8 mouse cellular contexts compared by ENCODE assay signal in genomic region chr4:138304340-138305104, GRCm38 (mm10). TPM values are rescaled to one million over a fixed set of nuclear protein-coding genes. Genes with fewer than 3 reads are reported as not detected.
A peak's percentile ranks its signal among the peaks of the same experiment; 100 is the strongest.
DNase-seq lines count a peak whose midpoint lies in the region; ATAC-seq and TF ChIP-seq lines count a peak whose summit lies in the region.

Gene Ddost, plus strand, starts transcription at chr4:138304730.

- H3K9ac ChIP-seq in heart, embryonic 11.5 days (ENCODE audit: low read depth, low read length) = peak within 1 kb of the TSS; percentile 97
- peak within 1 kb of the TSS; percentile 99 for H3K9ac ChIP-seq in kidney, embryonic 16.5 days (replicated peaks; ENCODE audit: low read length)
- peak within 1 kb of the TSS; percentile 92 for H3K9ac ChIP-seq in liver, adult 2 months (ENCODE audit: low read depth, low read length)

- peak; percentile 97 for ATAC-seq in heart, embryonic 11.5 days (replicated peaks; ENCODE audit: insufficient number of reproducible peaks, low FRiP score, low TSS enrichment)
- ATAC-seq in kidney, embryonic 16.5 days (ENCODE audit: low FRiP score, low TSS enrichment) = peak; percentile 99

- H3K9me3 ChIP-seq in erythroblast, embryonic 14.5 days (ENCODE audit: control insufficient read depth, low read length) = peaks cover 3% of the 10 kb centered on the region; the same call in 1 of the 2 replicates
- H3K9me3 ChIP-seq in heart, embryonic 11.5 days (replicated peaks; ENCODE audit: control insufficient read depth, low read length) = no peaks in the 10 kb centered on the region
- H3K9me3 ChIP-seq in kidney, embryonic 16.5 days (ENCODE audit: low read length) = no peaks in the 10 kb centered on the region

- H3K27ac ChIP-seq in heart, embryonic 11.5 days (ENCODE audit: low read depth, low read length) = peak within 1 kb of the TSS; percentile 62; the same call in 1 of the 2 replicates
- H3K27ac ChIP-seq in kidney, embryonic 16.5 days (ENCODE audit: low read length) = peak within 1 kb of the TSS; percentile 85
- H3K27ac ChIP-seq in liver, adult 2 months (replicated peaks; ENCODE audit: insufficient read depth, low read depth, low read length) = no peak within 1 kb of the TSS; the same call in 1 of the 2 replicates

- peak within 1 kb of the TSS; percentile 57 for H3K4me3 ChIP-seq in C2C12 (ENCODE audit: insufficient read depth, poor library complexity, severe bottlenecking)
- peak within 1 kb of the TSS; percentile 92 for H3K4me3 ChIP-seq in erythroblast, embryonic 14.5 days (replicated peaks)
- H3K4me3 ChIP-seq in heart, embryonic 11.5 days (ENCODE audit: low read depth, low read length) = peak within 1 kb of the TSS; percentile 77
- peak within 1 kb of the TSS; percentile 99 for H3K4me3 ChIP-seq in kidney, embryonic 16.5 days (ENCODE audit: low read length)
- H3K4me3 ChIP-seq in liver, adult 2 months (ENCODE audit: insufficient read depth, low read depth, low read length) = peak within 1 kb of the TSS; percentile 87
- peak within 1 kb of the TSS; percentile 28 for H3K4me3 ChIP-seq in myocyte

- H3K79me3 ChIP-seq in C2C12 (ENCODE audit: low read depth) = peaks cover 14% of the 10 kb centered on the region

- H3K4me1 ChIP-seq in erythroblast, embryonic 14.5 days (ENCODE audit: control insufficient read depth) = peaks cover 41% of the 10 kb centered on the region
- H3K4me1 ChIP-seq in heart, embryonic 11.5 days (ENCODE audit: control insufficient read depth, insufficient read depth, low read length) = peaks cover 16% of the 10 kb centered on the region
- peaks cover 18% of the 10 kb centered on the region for H3K4me1 ChIP-seq in kidney, embryonic 16.5 days (ENCODE audit: insufficient read depth, low read length)
- H3K4me1 ChIP-seq in liver, adult 2 months (ENCODE audit: control insufficient read depth, insufficient read depth, low read length) = peaks cover 8% of the 10 kb centered on the region

- H3ac ChIP-seq in C2C12 (ENCODE audit: control insufficient read depth, insufficient read length, low read depth) (peak within 1 kb of the TSS; percentile 86), myocyte (ENCODE audit: control insufficient read depth, insufficient read length) (peak within 1 kb of the TSS; percentile 17)

- H3K27me3 ChIP-seq in C2C12 (ENCODE audit: control insufficient read depth, insufficient read depth, insufficient read length) = no peaks in the 10 kb centered on the region
- H3K27me3 ChIP-seq in erythroblast, embryonic 14.5 days (ENCODE audit: control insufficient read depth) = no peaks in the 10 kb centered on the region
- no peaks in the 10 kb centered on the region for H3K27me3 ChIP-seq in heart, embryonic 11.5 days (ENCODE audit: control insufficient read depth, insufficient read depth, low read length)
- H3K27me3 ChIP-seq in kidney, embryonic 16.5 days (ENCODE audit: insufficient read depth, low read length) = 0 out of 2 replicates have a peak, but pooled peaks cover under 1% of the 10 kb centered on the region
- H3K27me3 ChIP-seq in liver, adult 2 months (ENCODE audit: control insufficient read depth, insufficient read depth, low read length) = no peaks in the 10 kb centered on the region
- no peaks in the 10 kb centered on the region for H3K27me3 ChIP-seq in myocyte (ENCODE audit: control insufficient read depth, insufficient read depth, insufficient read length)
- H3K27me3 ChIP-seq in splenic B cell, adult 2 months (ENCODE audit: control insufficient read depth, insufficient read depth, low read length, poor library complexity, severe bottlenecking) = no peaks in the 10 kb centered on the region

- peaks cover 2% of the 10 kb centered on the region for H3K36me3 ChIP-seq in C2C12 (ENCODE audit: control insufficient read depth, insufficient read depth)
- peaks cover 32% of the 10 kb centered on the region for H3K36me3 ChIP-seq in erythroblast, embryonic 14.5 days (ENCODE audit: control insufficient read depth)
- H3K36me3 ChIP-seq in heart, embryonic 11.5 days (ENCODE audit: control insufficient read depth, insufficient read depth, low read length) = peaks cover 11% of the 10 kb centered on the region; the same call in 1 of the 2 replicates
- H3K36me3 ChIP-seq in kidney, embryonic 16.5 days (ENCODE audit: insufficient read depth, low read length) = peaks cover 16% of the 10 kb centered on the region
- no peaks in the 10 kb centered on the region for H3K36me3 ChIP-seq in liver, adult 2 months (ENCODE audit: control insufficient read depth, insufficient read depth, low read length)
- H3K36me3 ChIP-seq in myocyte (ENCODE audit: control insufficient read depth, insufficient read depth) = no peaks in the 10 kb centered on the region
- no peaks in the 10 kb centered on the region; the same call in 1 of the 2 replicates for H3K36me3 ChIP-seq in splenic B cell, adult 2 months (ENCODE audit: control insufficient read depth, insufficient read depth, low read length, poor library complexity, severe bottlenecking)

- under 1% methylated on average over 62 of the region's 64 CpGs for WGBS in heart, embryonic 11.5 days (ENCODE audit: insufficient replicate concordance)
- under 1% methylated on average over 64 of the region's 64 CpGs for WGBS in kidney, embryonic 16.5 days
- under 1% methylated on average over 64 of the region's 64 CpGs for WGBS in liver, adult 2 months

- peak within 1 kb of the TSS; percentile 90 for H3K4me2 ChIP-seq in heart, embryonic 11.5 days
- H3K4me2 ChIP-seq in kidney, embryonic 16.5 days (replicated peaks; ENCODE audit: low read depth, low read length) = peak within 1 kb of the TSS; percentile 93
- peak within 1 kb of the TSS; percentile 79 for H3K4me2 ChIP-seq in myocyte (ENCODE audit: low read depth)

- peak; percentile 100 for DNase-seq in brain, embryonic 14.5 days (ENCODE audit: low read depth)
- DNase-seq in liver, adult 2 months (ENCODE audit: extremely low read depth, low read depth, low spot score) = peak; percentile 94
- DNase-seq in splenic B cell, adult 2 months (ENCODE audit: low read depth, low spot score) = peak; percentile 98

- H3K79me2 ChIP-seq in C2C12 (ENCODE audit: control insufficient read depth, insufficient read depth) (peaks cover 35% of the 10 kb centered on the region), myocyte (ENCODE audit: control insufficient read depth, insufficient read depth) (peaks cover 13% of the 10 kb centered on the region)
- peaks cover 9% of the 10 kb centered on the region; the same call in 1 of the 2 replicates for H3K79me2 ChIP-seq in liver, adult 2 months (ENCODE audit: control insufficient read depth, insufficient read depth, low read length)

- TF ChIP-seq CTCF in C2C12 (IDR thresholded peaks at IDR 0.05; ENCODE audit: control insufficient read depth, insufficient read depth, insufficient read length) = no peak
- no peak for TF ChIP-seq CTCF in brain, embryonic 14.5 days (IDR thresholded peaks at IDR 0.05; ENCODE audit: borderline replicate concordance, extremely low read depth, insufficient read depth, insufficient read length)
- TF ChIP-seq CTCF in liver, adult 2 months (IDR thresholded peaks at IDR 0.05; ENCODE audit: low read depth, low read length) = no peak

- peak; percentile 81; the same call in 1 of the 2 replicates for TF ChIP-seq POLR2A in brain, embryonic 14.5 days (IDR thresholded peaks at IDR 0.05; ENCODE audit: borderline replicate concordance, extremely low read depth, insufficient read depth, insufficient read length, poor library complexity, severe bottlenecking)
- TF ChIP-seq POLR2A in liver, adult 2 months (IDR thresholded peaks at IDR 0.05; ENCODE audit: extremely low read depth, insufficient read depth, low read length) = peak; percentile 61
- peak; percentile 78 for TF ChIP-seq POLR2A in myocyte (IDR thresholded peaks at IDR 0.05; ENCODE audit: insufficient read length, low read depth)

TF ChIP-seq in C2C12, 6 proteins besides CTCF, POLR2A, EP300 and RAD21:
- TF ChIP-seq MYOD1 (IDR thresholded peaks at IDR 0.05; ENCODE audit: control insufficient read depth, insufficient read length, low read depth) (no peak), MAX (IDR thresholded peaks at IDR 0.05) (peak; percentile 87)

TF ChIP-seq in myocyte, 11 proteins besides CTCF, POLR2A, EP300 and RAD21:
- no peak for TF ChIP-seq TCF3 (IDR thresholded peaks at IDR 0.05; ENCODE audit: insufficient read length, low read depth)
- no peak for TF ChIP-seq USF1 (IDR thresholded peaks at IDR 0.05; ENCODE audit: low read depth)
- TF ChIP-seq POLR2AphosphoS2 (IDR thresholded peaks at IDR 0.05; ENCODE audit: insufficient read length, low read depth) = peak; percentile 83
- TF ChIP-seq MAX (IDR thresholded peaks at IDR 0.05; ENCODE audit: low read depth) = no peak
- no peak for TF ChIP-seq SRF (IDR thresholded peaks at IDR 0.05; ENCODE audit: control insufficient read depth, insufficient read length, low read depth)
- no peak for TF ChIP-seq CEBPB (IDR thresholded peaks at IDR 0.05; ENCODE audit: insufficient read depth, poor library complexity, severe bottlenecking)
- TF ChIP-seq E2F4 (IDR thresholded peaks at IDR 0.05; ENCODE audit: insufficient read depth) = peak; percentile 75
- TF ChIP-seq MYOG (IDR thresholded peaks at IDR 0.05; ENCODE audit: control insufficient read depth in 1 of 3, insufficient read depth in 1 of 3, insufficient read length in 2 of 3, low read depth in 2 of 3) = peak in 1 of 3 experiments; percentile 32
- no peak for TF ChIP-seq TCF12 (IDR thresholded peaks at IDR 0.05; ENCODE audit: insufficient read depth, poor library complexity, severe bottlenecking)

RNA-seq across cellular contexts. Expression of gene Ddost, which starts in this region (rescaled TPM):
- polyA plus RNA-seq in C2C12 (2012; fragmentation: generic; extraction: Trizol) (204 TPM), myocyte (2012; fragmentation: generic; extraction: Trizol) (162 TPM)
- polyA plus RNA-seq in brain, embryonic 14.5 days (2012; rRNA removed) = 152 and 167 TPM in 2 replicates
- 6.5 and 7.4 TPM in 2 replicates for polyA plus RNA-seq in erythroblast, embryonic 14.5 days (2012)
- polyA plus RNA-seq in heart, embryonic 11.5 days (2014; fragmentation: Nextera tagmentation; extraction: Ambion mirVana) = 269 and 310 TPM in 2 replicates
- polyA plus RNA-seq in kidney, embryonic 16.5 days (2015; fragmentation: Nextera tagmentation; extraction: Ambion mirVana) = 407 and 438 TPM in 2 replicates
- 93.9 and 114 TPM in 2 replicates for total RNA-seq in liver, adult 2 months (2014; rRNA removed)
- polyA plus RNA-seq in liver, adult 2 months (2012; rRNA removed) = 141 and 145 TPM in 2 replicates

Comparison
In these comparisons a context has a peak if more than half of its experiments do, and no peak if none do; other contexts are left out.
1. RNA of gene Ddost (polyA plus RNA-seq): 407 to 438 TPM in kidney, embryonic 16.5 days, 269 to 310 TPM in heart, embryonic 11.5 days, 204 TPM in C2C12 (single experiment), 152 to 167 TPM in brain, embryonic 14.5 days, 162 TPM in myocyte (single experiment) and 141 to 145 TPM in liver, adult 2 months; 6.5 to 7.4 TPM in erythroblast, embryonic 14.5 days; every median in the first group is over 10 times any median in the second.
2. H3K4me3 ChIP-seq: peak in every context shown above with its lines; median percentile 99 in kidney, embryonic 16.5 days; 92 in erythroblast, embryonic 14.5 days; 87 in liver, adult 2 months; 77 in heart, embryonic 11.5 days; 57 in C2C12; 28 in myocyte.
3. Peak in every context shown above with its lines, with median percentiles within 50 percentile points of each other: DNase-seq, POLR2A ChIP-seq, H3K4me2 ChIP-seq and H3K9ac ChIP-seq.